Mouse (Mus musculus) forebrain, embryonic 15.5 days (tissue): ENCODE results near the gene Syk. TPM values are rescaled to one million over a fixed set of nuclear protein-coding genes. Genes with fewer than 3 reads are reported as not detected.
A peak's percentile ranks its signal among the peaks of the same experiment; 100 is the strongest.

ENCODE experiments used
- ATAC-seq: fragments of 200-750 bp; cut with Nextera tagmentation; replicated peaks from 2 replicates; pipeline ENCODE4 v1.8.0; 2017; ENCODE audit warnings: mild to moderate bottlenecking, moderate TSS enrichment, moderate library complexity
- H3K27ac ChIP-seq: fragments of 300-500 bp; sonication (generic); replicated peaks from 2 replicates; pipeline ENCODE4 v1.5.1; 2015; ENCODE audit warnings: mild to moderate bottlenecking, inconsistent platforms
- H3K27me3 ChIP-seq: fragments of 300-500 bp; sonication (generic); 2 replicates; pipeline ENCODE4 v1.6.1; 2015; ENCODE audit warnings: inconsistent platforms
- H3K36me3 ChIP-seq: fragments of 300-500 bp; sonication (generic); 2 replicates; pipeline ENCODE4 v1.6.1; 2015; ENCODE audit warnings: mild to moderate bottlenecking, inconsistent platforms
- H3K4me1 ChIP-seq: fragments of 300-500 bp; sonication (generic); 2 replicates; pipeline ENCODE4 v1.6.1; 2015; ENCODE audit warnings: inconsistent platforms
- H3K4me2 ChIP-seq: fragments of 300-500 bp; sonication (generic); replicated peaks from 2 replicates; pipeline ENCODE4 v1.6.1; 2015; ENCODE audit warnings: mild to moderate bottlenecking, inconsistent platforms
- H3K4me3 ChIP-seq: fragments of 300-500 bp; sonication (generic); 2 replicates; pipeline ENCODE4 v1.5.1; 2015; ENCODE audit warnings: mild to moderate bottlenecking, inconsistent platforms
- H3K9ac ChIP-seq: fragments of 300-500 bp; sonication (generic); replicated peaks from 2 replicates; pipeline ENCODE4 v1.6.1; 2015; ENCODE audit warnings: mild to moderate bottlenecking, inconsistent platforms
- H3K9me3 ChIP-seq: fragments of 300-500 bp; sonication (generic); 2 replicates; pipeline ENCODE4 v1.6.1; 2016; ENCODE audit warnings: inconsistent platforms
- WGBS: fragments of 180-500 bp; shearing (Covaris S2); methylation state at CpG from one replicate; pipeline ENCODE4 v1.1.7; 2015; ENCODE audit warnings: mixed read lengths; 5-methylcytosine and 5-hydroxymethylcytosine counted together
- polyA plus RNA-seq: library from polyadenylated mRNA; unstranded; fragments of >200 nt; fragmentation: Nextera tagmentation; extraction: Ambion mirVana; gene quantifications from 2 replicates; pipeline ENCODE4 v1.2.1, GENCODE M21; 2015

Syk gene
- polyA plus RNA-seq, 1 experiment from 2014 or later, result 1.2 TPM

- 94% methylated on average over 3 of the region's 3 CpGs for WGBS
- Histone ChIP-seq H3K9ac (no peak overlapping the region), H3K36me3 (no peaks in the 10 kb centered on the region), H3K9me3 (no peaks in the 10 kb centered on the region), H3K4me3 (no peak overlapping the region), H3K4me1 (peaks cover 3% of the 10 kb centered on the region; the same call in 1 of the 2 replicates), H3K27ac (no peak overlapping the region), H3K27me3 (no peaks in the 10 kb centered on the region), H3K4me2 (no peak overlapping the region)
- ATAC-seq, result no peak
Observed at GRCm38 (mm10) chr13:52606656-52607275, 23.8 kb downstream of the Syk start.

GRCm38 (mm10) chr13:52607964-52608363, 25.0 kb downstream of the Syk start:
- Histone ChIP-seq H3K27me3 (no peaks in the 10 kb centered on the region), H3K36me3 (no peaks in the 10 kb centered on the region), H3K4me2 (no peak overlapping the region), H3K9me3 (no peaks in the 10 kb centered on the region), H3K4me1 (peaks cover 3% of the 10 kb centered on the region; the same call in 1 of the 2 replicates), H3K27ac (no peak overlapping the region), H3K4me3 (no peak overlapping the region), H3K9ac (no peak overlapping the region)
- no peak for ATAC-seq
- WGBS, result 86% methylated on average over 1 of the region's 1 CpGs

- Histone ChIP-seq H3K4me1 (no peaks in the 10 kb centered on the region), H3K27ac (no peak overlapping the region), H3K9me3 (no peaks in the 10 kb centered on the region), H3K27me3 (no peaks in the 10 kb centered on the region), H3K9ac (no peak overlapping the region), H3K36me3 (no peaks in the 10 kb centered on the region), H3K4me3 (no peak overlapping the region), H3K4me2 (no peak overlapping the region)
- 92% methylated on average over 7 of the region's 7 CpGs for WGBS
- ATAC-seq, result no peak
Observed at GRCm38 (mm10) chr13:52610463-52610862, 27.5 kb downstream of the Syk start.

GRCm38 (mm10) chr13:52613266-52613665, 30.3 kb downstream of the Syk start:
- Histone ChIP-seq H3K27ac (no peak overlapping the region), H3K9me3 (no peaks in the 10 kb centered on the region), H3K4me3 (no peak overlapping the region), H3K36me3 (no peaks in the 10 kb centered on the region), H3K4me2 (no peak overlapping the region), H3K4me1 (no peaks in the 10 kb centered on the region), H3K27me3 (no peaks in the 10 kb centered on the region), H3K9ac (no peak overlapping the region)
- 77% methylated on average over 3 of the region's 3 CpGs for WGBS
- ATAC-seq, result no peak

DNA sequence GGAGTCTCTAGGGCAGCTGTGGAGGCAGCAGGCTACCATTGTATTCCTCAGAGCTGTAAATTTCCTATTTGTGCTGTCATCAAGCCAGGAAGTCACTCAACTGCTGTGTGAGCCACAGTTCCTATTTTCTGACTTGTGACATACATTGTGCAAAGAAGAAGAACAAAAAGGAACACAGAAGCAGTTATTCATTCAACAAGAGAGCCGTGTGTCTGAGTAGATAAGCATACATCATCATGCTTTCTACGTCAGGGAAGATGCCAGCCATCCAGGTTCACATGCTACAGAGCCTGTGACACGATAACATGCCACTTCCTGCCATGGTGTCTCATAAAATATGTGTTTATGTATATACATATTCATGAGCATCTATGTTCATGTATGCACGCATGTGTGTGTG, 32.1 kb downstream of the Syk start:
- Histone ChIP-seq H3K4me3 (no peak overlapping the region), H3K4me1 (no peaks in the 10 kb centered on the region), H3K4me2 (no peak overlapping the region), H3K36me3 (no peaks in the 10 kb centered on the region), H3K9ac (no peak overlapping the region), H3K27ac (no peak overlapping the region), H3K27me3 (no peaks in the 10 kb centered on the region), H3K9me3 (no peaks in the 10 kb centered on the region)
- no peak for ATAC-seq
- 88% methylated on average over 4 of the region's 4 CpGs for WGBS

GRCm38 (mm10) chr13:52617096-52617714, 34.2 kb downstream of the Syk start:
- Histone ChIP-seq H3K4me1 (no peaks in the 10 kb centered on the region), H3K4me2 (no peak overlapping the region), H3K9me3 (no peaks in the 10 kb centered on the region), H3K4me3 (no peak overlapping the region), H3K36me3 (no peaks in the 10 kb centered on the region), H3K27me3 (no peaks in the 10 kb centered on the region), H3K9ac (no peak overlapping the region), H3K27ac (no peak overlapping the region)
- 73% methylated on average over 11 of the region's 11 CpGs for WGBS
- ATAC-seq, result no peak

DNA sequence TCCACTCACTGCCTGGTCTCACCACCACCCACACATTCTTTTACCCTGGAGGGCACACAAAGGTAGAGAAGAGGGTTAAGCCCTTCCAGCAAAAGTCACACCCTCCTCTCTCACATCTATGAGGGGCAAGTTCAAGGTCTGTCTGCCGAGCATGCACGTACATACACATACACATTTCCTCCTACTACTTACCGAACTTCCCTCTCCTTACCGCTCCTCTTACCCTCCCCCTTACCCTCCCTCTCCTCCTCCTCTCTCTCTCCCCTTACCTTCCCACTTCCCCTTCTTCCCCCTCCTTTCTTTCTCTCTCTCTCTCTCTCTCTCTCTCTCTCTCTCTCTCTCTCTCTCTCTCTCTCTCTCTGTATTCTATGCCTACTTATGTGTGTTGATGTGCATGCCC, 35.6 kb downstream of the Syk start:
- no peaks in the 10 kb centered on the region for H3K27me3 ChIP-seq
- H3K27ac ChIP-seq, result no peak overlapping the region
- no peaks in the 10 kb centered on the region for H3K4me1 ChIP-seq
- WGBS, result 78% methylated on average over 4 of the region's 4 CpGs
- no peak overlapping the region for H3K4me3 ChIP-seq
- no peaks in the 10 kb centered on the region for H3K36me3 ChIP-seq
- H3K9me3 ChIP-seq, result no peaks in the 10 kb centered on the region
- H3K4me2 ChIP-seq, result no peak overlapping the region
- ATAC-seq, result no peak
- no peak overlapping the region for H3K9ac ChIP-seq

DNA sequence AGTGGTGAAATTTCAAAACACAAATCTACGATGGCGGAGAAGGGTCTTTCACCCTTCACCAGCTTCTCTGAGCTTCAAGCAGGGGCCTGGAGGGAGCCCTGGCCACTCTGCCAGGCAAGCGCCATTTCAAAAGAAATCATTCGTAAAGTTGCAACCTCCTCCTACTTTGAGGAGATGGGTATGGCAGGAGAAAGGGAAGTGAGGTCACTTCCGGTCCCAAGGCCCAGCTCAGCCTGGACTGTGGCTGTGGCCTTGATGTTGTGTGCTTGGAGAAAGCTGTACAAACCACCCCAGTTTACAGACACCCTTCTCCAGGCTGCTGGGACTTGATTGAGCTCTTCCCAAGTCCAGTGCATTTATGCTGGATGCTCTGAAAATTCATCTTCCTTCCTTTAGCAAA, 36.5 kb downstream of the Syk start:
- Histone ChIP-seq H3K9me3 (no peaks in the 10 kb centered on the region), H3K36me3 (no peaks in the 10 kb centered on the region), H3K4me1 (no peaks in the 10 kb centered on the region), H3K27me3 (no peaks in the 10 kb centered on the region), H3K4me2 (no peak overlapping the region), H3K4me3 (no peak overlapping the region), H3K9ac (no peak overlapping the region), H3K27ac (no peak overlapping the region)
- 90% methylated on average over 5 of the region's 5 CpGs for WGBS
- ATAC-seq, result no peak

DNA sequence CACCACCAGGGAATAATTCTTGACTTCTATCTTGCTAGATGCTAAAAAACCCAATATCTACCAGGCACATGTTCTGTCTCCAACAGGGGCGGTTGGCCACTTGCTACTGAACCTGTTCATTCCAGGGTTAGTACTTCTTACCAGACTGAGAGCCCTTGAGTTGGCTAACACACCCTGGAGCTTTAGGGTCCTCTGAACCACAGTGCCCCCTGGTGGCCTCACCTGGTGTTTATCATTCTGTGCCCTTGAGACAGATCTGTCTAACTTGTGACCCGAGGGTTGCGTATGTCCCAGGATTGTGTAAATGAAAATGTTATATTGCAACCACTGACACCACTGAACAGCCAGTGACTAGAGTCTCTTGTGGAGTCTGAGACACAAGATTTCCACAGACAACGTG, 41.1 kb downstream of the Syk start:
- no peak for ATAC-seq
- 66% methylated on average over 4 of the region's 4 CpGs for WGBS
- H3K9ac ChIP-seq, result no peak overlapping the region

DNA sequence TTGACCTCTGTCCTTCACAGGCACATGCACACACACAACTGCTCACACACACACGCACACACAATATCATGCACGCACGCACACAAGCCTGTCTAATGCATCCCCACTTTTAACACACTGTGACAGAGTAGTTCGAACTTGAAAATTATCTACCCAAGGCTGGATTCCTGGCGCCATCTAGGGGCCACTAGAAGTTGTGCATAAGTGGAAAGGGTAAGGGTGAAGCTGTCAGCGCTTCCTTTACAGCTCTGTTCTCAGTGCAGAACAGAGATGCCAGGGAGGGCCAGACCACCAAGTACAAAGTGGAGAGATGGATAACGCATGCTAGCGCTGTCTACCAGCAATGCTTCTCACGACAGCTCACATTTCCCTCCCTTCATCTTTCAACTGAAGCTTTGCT, 45.6 kb downstream of the Syk start:
- no peak overlapping the region for H3K4me3 ChIP-seq
- WGBS, result 39% methylated on average over 9 of the region's 9 CpGs
- H3K27me3 ChIP-seq, result no peaks in the 10 kb centered on the region
- H3K36me3 ChIP-seq, result no peaks in the 10 kb centered on the region
- H3K9me3 ChIP-seq, result no peaks in the 10 kb centered on the region
- ATAC-seq, result peak; percentile 53
- 0 out of 2 replicates have a peak, but pooled peaks cover 6% of the 10 kb centered on the region for H3K4me1 ChIP-seq
- H3K27ac ChIP-seq, result no peak overlapping the region
- no peak overlapping the region for H3K4me2 ChIP-seq
- no peak overlapping the region for H3K9ac ChIP-seq

More for the DNA sequence above, 41.1 kb downstream of the Syk start:
- H3K27me3 ChIP-seq, result no peaks in the 10 kb centered on the region
- no peak overlapping the region for H3K4me3 ChIP-seq
- H3K9me3 ChIP-seq, result no peaks in the 10 kb centered on the region
- H3K36me3 ChIP-seq, result no peaks in the 10 kb centered on the region
- H3K4me1 ChIP-seq, result no peaks in the 10 kb centered on the region
- H3K27ac ChIP-seq, result no peak overlapping the region
- H3K4me2 ChIP-seq, result no peak overlapping the region

DNA sequence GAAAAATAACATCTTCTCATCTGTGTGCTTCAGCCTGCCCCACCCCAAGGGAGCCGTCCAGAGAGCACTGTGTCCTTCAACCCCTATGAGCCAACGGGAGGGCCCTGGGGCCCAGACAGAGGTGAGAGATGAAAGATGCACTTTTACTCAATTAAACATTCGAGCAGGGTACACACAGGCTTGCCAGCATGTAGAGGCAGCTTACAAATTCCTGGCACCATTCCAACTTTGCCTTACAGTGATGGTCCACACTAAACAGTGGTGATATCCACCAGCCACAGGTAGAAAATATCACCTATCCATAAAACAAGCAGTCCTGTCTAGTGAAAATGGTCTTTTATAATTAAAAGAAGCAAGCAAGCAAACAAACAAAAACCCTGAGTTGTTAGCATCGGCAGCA, 48.7 kb downstream of the Syk start:
- Histone ChIP-seq H3K9ac (no peak overlapping the region), H3K4me2 (no peak overlapping the region), H3K27me3 (no peaks in the 10 kb centered on the region), H3K4me3 (no peak overlapping the region), H3K27ac (no peak overlapping the region), H3K9me3 (no peaks in the 10 kb centered on the region), H3K36me3 (no peaks in the 10 kb centered on the region), H3K4me1 (0 out of 2 replicates have a peak, but pooled peaks cover 6% of the 10 kb centered on the region)
- ATAC-seq, result no peak
- 33% methylated on average over 4 of the region's 4 CpGs for WGBS

GRCm38 (mm10) chr13:52635484-52635883, 52.5 kb downstream of the Syk start:
- Histone ChIP-seq H3K36me3 (no peaks in the 10 kb centered on the region), H3K4me1 (0 out of 2 replicates have a peak, but pooled peaks cover 6% of the 10 kb centered on the region), H3K9me3 (no peaks in the 10 kb centered on the region), H3K27ac (no peak overlapping the region), H3K4me2 (no peak overlapping the region), H3K27me3 (no peaks in the 10 kb centered on the region), H3K4me3 (no peak overlapping the region), H3K9ac (no peak overlapping the region)
- no peak for ATAC-seq
- WGBS, result 82% methylated on average over 3 of the region's 3 CpGs
